Mouse (Mus musculus) ZHBTc4 (cell line): Measurements from ENCODE around the gene A630089N07Rik.
"Not testable (repeated sequence)": the region's sequence is repeated elsewhere in the genome, so short reads cannot be mapped to it uniquely, and the experiment has no call there.

Experiments used
- DNase-seq: peaks from one replicate; pipeline ENCODE4 v3.0.0-alpha.2; 2011; ENCODE audit warnings: low read depth, low spot score

Gene A630089N07Rik

DNA sequence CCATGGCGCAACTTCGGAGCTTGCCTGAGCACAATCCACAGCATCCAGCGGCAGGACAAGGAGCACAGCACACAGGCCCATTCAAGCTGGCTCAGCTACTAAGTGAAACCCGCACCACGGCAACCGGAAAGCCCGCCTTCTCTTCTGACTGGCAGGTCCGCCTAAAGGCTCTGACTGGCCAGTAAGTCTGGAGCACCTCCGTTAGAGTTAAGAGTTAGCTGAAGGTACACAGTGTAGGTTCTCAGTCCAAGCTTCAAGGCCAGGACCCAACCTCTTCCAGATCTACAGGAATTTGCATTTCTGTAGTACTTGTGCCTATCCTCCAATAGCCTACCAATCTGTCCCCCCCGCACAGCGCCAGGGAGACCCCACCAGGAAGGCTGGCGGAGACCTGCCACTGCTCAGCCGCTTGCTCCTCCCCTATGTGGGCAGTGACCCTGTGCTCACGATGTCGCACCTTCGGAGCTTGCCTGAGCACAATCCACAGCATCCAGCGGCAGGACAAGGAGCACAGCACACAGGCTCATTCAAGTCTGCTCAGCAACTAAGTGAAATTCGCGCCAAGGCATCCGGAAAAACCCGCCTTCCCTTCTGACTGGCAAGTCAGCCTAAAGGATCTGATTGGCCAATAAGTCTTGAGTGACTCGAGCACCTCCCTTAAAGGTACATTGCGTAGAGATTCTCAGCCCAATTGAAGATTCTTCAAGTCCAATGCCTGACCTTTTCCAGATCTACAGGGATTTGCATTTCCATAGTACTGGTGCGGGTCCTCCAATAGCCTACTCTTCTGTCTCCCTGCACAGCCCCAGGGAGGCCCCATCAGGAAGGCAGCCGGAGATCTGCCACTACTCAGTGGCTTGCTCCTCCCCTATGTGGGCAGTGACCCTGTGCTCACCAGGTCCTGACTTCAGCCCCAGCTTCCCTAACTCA lies at the start of gene A630089N07Rik:
TSS of gene A630089N07Rik (minus strand) at position 562 of the 930 bp plus-strand sequence.
- DNase-seq = peak; percentile 94

DNA sequence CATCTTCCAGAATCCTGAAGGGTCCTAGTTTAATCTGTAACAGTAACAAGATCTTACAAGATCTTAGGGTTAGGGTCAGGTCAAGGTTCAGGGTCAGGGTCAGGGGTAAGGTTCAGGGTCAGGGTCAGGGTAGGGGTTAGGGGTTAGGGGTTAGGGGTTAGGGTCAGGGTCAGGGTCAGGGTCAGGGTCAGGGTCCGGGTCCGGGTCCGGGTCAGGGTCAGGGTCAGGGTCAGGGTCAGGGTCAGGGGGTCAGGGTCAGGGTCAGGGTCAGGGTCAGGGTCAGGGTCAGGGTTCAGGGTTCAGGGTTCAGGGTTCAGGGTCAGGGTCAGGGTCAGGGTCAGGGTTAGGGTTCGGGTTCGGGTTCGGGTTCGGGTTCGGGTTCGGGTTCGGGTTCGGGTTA lies 24.9 kb upstream of the A630089N07Rik start:
- no peak for DNase-seq

- DNase-seq = not testable (repeated sequence)
Observed at GRCm38 (mm10) chr16:98081550-98081888, 731 bp downstream of the A630089N07Rik start.

GRCm38 (mm10) chr16:98081140-98081539 lies 1.1 kb downstream of the A630089N07Rik start:
- DNase-seq = not testable (repeated sequence)

GRCm38 (mm10) chr16:98079382-98079781 lies 2.9 kb downstream of the A630089N07Rik start:
- DNase-seq = not testable (repeated sequence)

DNA sequence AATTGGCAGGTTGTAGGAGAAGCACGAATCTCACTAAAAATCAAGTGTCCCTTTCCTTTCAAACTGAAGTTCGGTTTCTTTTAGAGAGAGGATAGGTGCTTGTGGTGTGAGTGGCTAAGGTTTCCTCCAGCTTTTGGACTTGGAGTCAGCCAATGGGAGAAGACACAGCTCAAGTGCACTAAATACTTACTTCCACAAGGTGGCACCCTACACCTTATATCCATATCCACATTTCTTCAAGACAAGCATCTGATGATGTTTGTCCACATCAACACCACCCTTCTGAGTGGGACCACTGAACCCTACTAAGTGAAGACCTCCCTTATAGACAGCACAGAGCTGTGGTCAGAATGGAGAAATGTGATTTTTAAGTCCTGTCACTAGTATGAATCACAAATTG lies 40.6 kb downstream of the A630089N07Rik start:
- peak; percentile 39 for DNase-seq

GRCm38 (mm10) chr16:98034971-98035370 lies 47.3 kb downstream of the A630089N07Rik start:
- peak; percentile 17 for DNase-seq

GRCm38 (mm10) chr16:98026186-98026585 lies 56.1 kb downstream of the A630089N07Rik start:
- peak; percentile 40 for DNase-seq

DNA sequence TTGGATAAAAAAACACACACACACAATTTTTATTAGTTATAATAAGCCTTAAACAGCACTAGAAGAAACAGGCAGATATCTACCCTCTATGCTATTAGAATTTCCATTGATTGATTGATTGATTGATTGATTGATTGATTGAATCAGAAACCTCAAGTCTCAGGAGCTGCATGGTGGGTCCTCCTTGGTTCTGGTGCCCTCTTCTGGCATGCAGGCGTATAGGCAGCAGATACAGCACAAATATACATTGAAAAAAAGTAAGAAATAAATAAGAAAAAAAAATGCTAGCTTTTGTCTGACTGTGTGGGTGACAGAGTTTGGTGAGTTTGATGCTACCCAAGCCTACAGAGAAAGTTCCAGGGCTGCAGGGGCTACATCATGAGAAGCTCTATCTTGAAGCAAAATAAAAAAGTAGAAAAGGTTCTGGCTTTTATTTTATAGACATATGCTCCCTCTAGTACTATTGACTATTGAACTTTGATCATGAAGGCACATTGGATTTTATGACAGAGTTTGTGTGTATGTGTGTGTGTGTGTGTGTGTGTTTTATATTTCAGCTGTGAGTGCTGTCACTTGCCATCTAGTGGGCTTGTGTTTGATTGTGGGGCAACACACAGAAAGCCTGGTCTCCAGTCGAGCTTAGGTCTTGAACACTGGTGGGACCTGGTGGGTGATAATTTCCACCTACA lies 59.4 kb downstream of the A630089N07Rik start:
- DNase-seq = peak; percentile 60

DNA sequence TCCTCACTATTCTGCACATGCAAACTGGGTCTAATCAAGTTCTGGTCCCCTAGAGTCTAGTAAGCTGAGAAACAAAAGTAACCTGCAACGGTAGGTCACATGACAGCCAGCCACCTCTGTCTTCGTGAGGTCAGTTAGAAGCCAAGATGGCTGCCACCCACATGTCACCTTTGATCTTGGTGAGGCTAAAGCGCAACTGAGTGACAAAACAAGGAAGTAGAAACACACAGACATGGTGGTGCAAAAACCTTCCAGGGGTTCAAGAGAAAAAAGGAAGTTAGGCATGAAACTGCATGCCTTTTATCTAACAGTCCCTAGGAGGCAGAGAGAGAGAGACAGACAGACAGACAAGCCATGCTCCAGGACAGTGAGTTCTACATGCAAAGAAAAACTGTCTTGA lies 60.2 kb downstream of the A630089N07Rik start:
- DNase-seq = peak; percentile 40

DNA sequence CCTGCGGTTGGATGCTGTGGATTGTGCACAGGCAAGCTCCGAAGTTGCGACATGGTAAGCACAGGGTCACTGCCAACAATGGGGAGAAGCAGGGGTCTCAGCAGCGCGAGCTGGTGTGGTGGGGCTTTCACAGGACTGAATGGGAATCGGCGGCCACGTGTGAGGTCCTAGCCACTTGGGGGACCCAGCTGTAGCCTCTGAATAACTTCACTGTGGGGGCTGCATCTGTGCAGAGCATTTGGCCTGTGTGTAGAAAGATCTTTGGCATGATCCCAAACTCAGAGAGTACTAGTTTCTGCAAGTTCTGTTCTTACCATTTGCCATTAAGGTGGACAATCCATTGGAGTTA lies 84.9 kb downstream of the A630089N07Rik start:
- not testable (repeated sequence) for DNase-seq

- DNase-seq = peak; percentile 91
Observed at GRCm38 (mm10) chr16:97996616-97997382, 85.5 kb downstream of the A630089N07Rik start, which contains the start of gene B230307C23Rik. Gene B230307C23Rik (plus strand): TSS chr16:97997315.

DNA sequence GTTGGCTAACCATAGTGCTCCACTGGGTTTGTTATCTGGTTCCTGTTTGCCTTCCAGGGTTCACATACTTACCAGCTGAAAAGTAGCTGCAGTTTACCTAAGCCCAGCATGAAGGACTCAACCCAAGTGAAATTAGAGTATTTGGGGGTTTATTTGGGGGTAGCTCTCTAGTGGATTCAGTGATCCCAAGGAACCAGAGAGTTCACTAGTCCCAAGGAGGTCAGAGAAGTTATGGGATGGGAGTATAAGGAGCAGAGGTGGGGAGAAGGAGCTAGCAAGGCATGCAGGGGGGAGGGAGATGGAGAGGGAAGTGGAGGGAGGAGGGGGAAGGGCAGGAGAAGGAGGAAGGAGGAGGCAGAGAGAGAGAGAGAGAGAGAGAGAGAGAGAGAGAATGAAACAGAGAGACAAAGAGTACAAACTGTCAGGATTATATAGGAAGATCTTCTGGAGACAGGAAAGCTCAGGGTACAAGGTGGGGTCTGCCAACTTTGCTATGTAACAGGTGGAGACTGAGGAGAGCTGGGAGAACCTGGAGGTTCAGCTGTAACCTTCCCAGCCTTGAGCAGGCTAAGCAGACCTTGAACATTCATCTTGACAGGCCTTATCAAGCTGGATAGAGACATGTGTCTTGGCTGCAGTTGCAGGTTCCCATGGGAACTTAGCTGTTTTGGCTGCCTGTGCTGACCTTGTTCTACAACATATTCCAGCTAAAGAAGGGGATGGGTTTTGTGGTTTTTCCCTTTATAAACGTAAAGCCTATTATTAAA lies 86.2 kb downstream of the A630089N07Rik start:
- DNase-seq = no peak

DNA sequence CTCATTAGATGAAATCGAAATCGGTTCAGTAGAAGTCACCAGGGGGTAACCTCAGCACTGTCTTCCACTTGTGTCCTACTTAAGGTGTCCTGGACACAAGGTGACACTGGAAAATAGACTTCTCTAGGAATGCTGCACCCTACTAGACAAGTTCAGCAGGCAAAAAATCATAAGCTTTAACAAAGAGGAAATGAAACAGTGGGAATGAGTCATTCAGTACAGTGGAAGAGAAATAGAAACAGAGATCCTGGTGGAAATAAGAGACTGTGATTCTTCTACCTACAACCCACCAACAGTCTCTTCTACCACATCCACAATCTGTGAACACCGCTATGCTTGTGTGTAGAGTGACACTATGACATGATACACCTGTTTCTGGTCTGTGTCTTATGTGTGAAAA lies 89.8 kb downstream of the A630089N07Rik start:
- DNase-seq = not testable (repeated sequence)

GRCm38 (mm10) chr16:97991517-97991916 lies 90.7 kb downstream of the A630089N07Rik start:
- DNase-seq = no peak

GRCm38 (mm10) chr16:97984589-97984988 lies 97.7 kb downstream of the A630089N07Rik start:
- DNase-seq = no peak

DNA sequence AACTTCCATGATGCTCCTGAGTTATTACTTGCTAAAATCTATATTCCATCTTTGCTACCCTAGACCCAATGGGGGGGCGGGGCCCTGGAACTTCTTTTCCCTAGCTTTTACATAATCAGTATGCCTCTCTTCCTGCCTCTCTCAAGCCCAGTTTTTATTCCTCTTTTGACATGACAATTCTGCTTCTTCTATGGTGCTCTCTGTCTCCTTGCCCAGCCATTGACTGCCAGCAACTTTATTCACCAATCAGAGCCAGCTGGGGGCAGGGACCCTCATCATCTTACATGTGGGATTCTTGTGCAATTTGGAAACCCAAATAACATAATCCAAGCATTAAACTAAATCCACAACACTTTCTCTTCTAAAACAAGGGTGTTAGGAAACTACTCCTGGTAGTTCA lies 100.9 kb downstream of the A630089N07Rik start:
- DNase-seq = no peak

DNA sequence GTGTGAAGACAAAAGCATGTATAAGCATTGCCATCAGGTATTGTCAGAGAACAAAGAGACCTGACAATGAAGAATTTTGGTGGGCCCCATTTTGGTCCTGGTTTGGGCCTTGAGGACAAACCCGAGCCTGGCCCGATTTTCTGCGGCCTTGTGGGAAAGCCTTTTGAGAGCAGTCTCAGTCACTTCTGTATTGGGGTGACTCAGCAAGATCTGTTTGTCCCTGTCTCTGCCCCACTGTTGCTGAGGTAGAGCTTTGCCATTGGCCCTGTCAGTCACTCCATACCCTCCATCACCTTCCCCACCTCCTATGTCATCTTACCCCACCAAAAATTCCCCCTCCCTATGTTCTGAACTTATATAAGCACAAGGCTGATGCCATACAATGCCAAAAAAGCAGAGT lies 104.5 kb downstream of the A630089N07Rik start:
- no peak for DNase-seq

- DNase-seq = no peak
Observed at GRCm38 (mm10) chr16:97977277-97977676, 105.0 kb downstream of the A630089N07Rik start.

DNA sequence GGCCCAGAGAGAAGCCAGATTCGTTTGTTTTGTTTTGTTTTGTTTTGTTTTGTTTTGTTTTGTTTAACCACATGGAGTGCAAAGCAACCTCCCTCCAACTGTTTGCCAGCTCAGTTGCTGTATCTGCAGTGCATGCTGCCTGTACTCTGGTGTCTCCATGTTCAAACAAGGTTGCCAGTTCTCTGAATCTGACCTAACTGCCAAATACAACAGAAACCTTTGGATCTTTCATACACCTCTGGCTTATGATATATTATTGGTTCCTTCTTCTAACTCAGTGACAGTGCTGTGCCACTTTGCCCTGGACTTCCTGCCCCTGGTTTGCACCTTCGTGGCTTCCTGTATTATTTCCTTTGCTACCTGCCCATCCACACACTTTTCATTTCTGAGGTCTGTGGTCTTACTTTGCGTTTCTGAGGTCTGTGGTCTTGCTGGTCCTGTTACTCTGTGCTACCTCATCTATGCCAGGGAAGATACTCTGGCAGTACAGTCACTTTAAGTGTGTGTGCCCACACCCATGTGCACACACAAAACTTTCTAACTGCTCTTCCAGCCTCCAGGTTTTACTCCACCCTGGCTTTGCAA lies 118.2 kb downstream of the A630089N07Rik start:
- DNase-seq = no peak
